Mouse (Mus musculus): Measurements from ENCODE around the gene Baiap3.
"Not testable (repeated sequence)": the region's sequence is repeated elsewhere in the genome, so short reads cannot be mapped to it uniquely, and the experiment has no call there.

Gene Baiap3

GRCm38 (mm10) chr17:25248033-25248750 is 8.0 kb downstream of the Baiap3 start:
- no peak for DNase-seq (ENCODE audit: low spot score in 2 of 2)

GRCm38 (mm10) chr17:25244239-25244638 is 11.9 kb downstream of the Baiap3 start:
- peak; percentile 74 to 84 for DNase-seq (ENCODE audit: low spot score in 2 of 2)

- no peak for DNase-seq (ENCODE audit: low spot score in 2 of 2)
Measured at GRCm38 (mm10) chr17:25243131-25243780, 12.9 kb downstream of the Baiap3 start.

GRCm38 (mm10) chr17:25239695-25240636 is 16.2 kb downstream of the Baiap3 start, which contains the start of the genes Gnptg and Tsr3:
TSS of gene Gnptg (minus strand) at chr17:25240124.
TSS of gene Tsr3 (plus strand) at chr17:25240170.
- DNase-seq (ENCODE audit: low spot score in 2 of 2): peak; percentile 77 to 83

- no peak for DNase-seq (ENCODE audit: low spot score in 2 of 2)
Measured at GRCm38 (mm10) chr17:25235635-25236034, 20.5 kb downstream of the Baiap3 start.

- not testable (repeated sequence) for DNase-seq (ENCODE audit: low spot score in 2 of 2)
Measured at GRCm38 (mm10) chr17:25231621-25232020, 24.5 kb downstream of the Baiap3 start.

GRCm38 (mm10) chr17:25230700-25231099 is 25.5 kb downstream of the Baiap3 start:
- no peak for DNase-seq (ENCODE audit: low spot score in 2 of 2)

GRCm38 (mm10) chr17:25230014-25230655 is 26.0 kb downstream of the Baiap3 start:
- DNase-seq (ENCODE audit: low spot score in 2 of 2): not testable (repeated sequence)

- DNase-seq (ENCODE audit: low spot score in 2 of 2): no peak
Measured at GRCm38 (mm10) chr17:25227991-25228390, 28.2 kb downstream of the Baiap3 start.

- no peak for DNase-seq (ENCODE audit: low spot score in 2 of 2)
Measured at GRCm38 (mm10) chr17:25225659-25226058, 30.5 kb downstream of the Baiap3 start.

GRCm38 (mm10) chr17:25224586-25225222 is 31.5 kb downstream of the Baiap3 start:
- no peak for DNase-seq (ENCODE audit: low spot score in 2 of 2)

- DNase-seq (ENCODE audit: low spot score in 2 of 2): no peak
Measured at GRCm38 (mm10) chr17:25222951-25223601, 33.1 kb downstream of the Baiap3 start.

GRCm38 (mm10) chr17:25222504-25222940 is 33.6 kb downstream of the Baiap3 start:
- not testable (repeated sequence) for DNase-seq (ENCODE audit: low spot score in 2 of 2)

GRCm38 (mm10) chr17:25221821-25222503 is 34.2 kb downstream of the Baiap3 start:
- DNase-seq (ENCODE audit: low spot score in 2 of 2): peak; percentile 31 to 67

GRCm38 (mm10) chr17:25220746-25221145 is 35.4 kb downstream of the Baiap3 start:
- no peak for DNase-seq (ENCODE audit: low spot score in 2 of 2)

GRCm38 (mm10) chr17:25219492-25220295 is 36.5 kb downstream of the Baiap3 start:
- no peak for DNase-seq (ENCODE audit: low spot score in 2 of 2)

- DNase-seq (ENCODE audit: low spot score in 2 of 2): no peak
Measured at GRCm38 (mm10) chr17:25218967-25219366, 37.2 kb downstream of the Baiap3 start.

GRCm38 (mm10) chr17:25215431-25215830 is 40.7 kb downstream of the Baiap3 start:
- no peak for DNase-seq (ENCODE audit: low spot score in 2 of 2)

- DNase-seq (ENCODE audit: low spot score in 2 of 2): no peak
Measured at GRCm38 (mm10) chr17:25211705-25212104, 44.5 kb downstream of the Baiap3 start.

All from urinary bladder, postnatal 36 days (tissue).